Mouse (Mus musculus) CH12.LX (cell line): ENCODE results near the gene Trcg1. TPM values are rescaled to one million over a fixed set of nuclear protein-coding genes. Genes with fewer than 3 reads are reported as not detected.

ENCODE experiments used
- DNase-seq: peaks from one replicate; pipeline ENCODE4 v3.0.0-alpha.2; 2013; ENCODE audit errors: extremely low read depth
- H3K27ac ChIP-seq: 2 replicates; pipeline ENCODE4 v1.5.1; 2012; ENCODE audit warnings: low read depth, mild to moderate bottlenecking, control low read depth, moderate library complexity; ENCODE audit not compliant: insufficient read depth
- H3K27me3 ChIP-seq: replicated peaks from 2 replicates; pipeline ENCODE3; 2012; ENCODE audit warnings: inconsistent platforms
- H3K36me3 ChIP-seq, 2 experiments: replicated peaks in 1 of 2; 2 replicates each; pipeline versions ENCODE3 to v1.6.1; 2012; ENCODE audit warnings: inconsistent platforms in 1 of 2, low read length in 1 of 2, mild to moderate bottlenecking in 1 of 2, mixed read lengths in 1 of 2, moderate library complexity in 1 of 2; ENCODE audit not compliant: control insufficient read depth in 1 of 2, insufficient read depth in 1 of 2
- H3K4me1 ChIP-seq, 2 experiments: 2 replicates each; pipeline ENCODE4 v1.6.1; 2012; ENCODE audit warnings: inconsistent platforms in 1 of 2, moderate library complexity in 1 of 2; ENCODE audit not compliant: insufficient read depth in 2 of 2, control insufficient read depth in 1 of 2
- H3K4me2 ChIP-seq: 2 replicates; pipeline ENCODE4 v1.6.1; 2012; ENCODE audit warnings: low read depth, mild to moderate bottlenecking, control low read depth; ENCODE audit not compliant: poor library complexity, insufficient read depth, severe bottlenecking
- H3K4me3 ChIP-seq, 3 experiments: fragments of 150-350 bp in 1 of 3; sonication (generic) in 1 of 3; replicated peaks in 1 of 3; 2 replicates each; pipeline versions ENCODE3 to v1.5.1; 2011 to 2012; ENCODE audit warnings: low read depth in 2 of 3, low read length in 2 of 3, mild to moderate bottlenecking in 2 of 3, moderate library complexity in 2 of 3, control low read depth in 1 of 3, improper control_type of control experiment in 1 of 3, inconsistent platforms in 1 of 3, mixed read lengths in 1 of 3; ENCODE audit not compliant: poor library complexity in 1 of 3
- H3K79me2 ChIP-seq: replicated peaks from 2 replicates; pipeline ENCODE4 v1.6.1; 2012; ENCODE audit warnings: mild to moderate bottlenecking, moderate library complexity; ENCODE audit not compliant: control insufficient read depth, poor library complexity, insufficient read depth, severe bottlenecking; ENCODE audit errors: extremely low read depth
- H3K9ac ChIP-seq: 2 replicates; pipeline ENCODE4 v1.6.1; 2012; ENCODE audit warnings: low read depth, mild to moderate bottlenecking, control low read depth, moderate library complexity; ENCODE audit not compliant: insufficient read depth
- H3K9me3 ChIP-seq: replicated peaks from 2 replicates; pipeline ENCODE3; 2012; ENCODE audit warnings: low read length, inconsistent platforms, mixed read lengths
- CHD1 ChIP-seq: IDR thresholded peaks from 2 replicates; pipeline ENCODE4 v1.6.1; 2012; ENCODE audit warnings: low read depth, low read length, improper control_type of control experiment, inconsistent platforms
- CTCF ChIP-seq, 2 experiments: IDR thresholded peaks in 1 of 2; conservative IDR thresholded peaks in 1 of 2; 2 replicates each; pipeline ENCODE4 v1.5.1; 2011 to 2012; ENCODE audit warnings: low read depth in 2 of 2, low read length in 2 of 2, improper control_type of control experiment in 1 of 2, inconsistent platforms in 1 of 2, mild to moderate bottlenecking in 1 of 2, moderate library complexity in 1 of 2
- E2F4 ChIP-seq: IDR thresholded peaks from 2 replicates; pipeline ENCODE4 v1.6.1; 2011; ENCODE audit warnings: low read depth, low read length, improper control_type of control experiment; ENCODE audit not compliant: insufficient replicate concordance
- IRF4 ChIP-seq: IDR thresholded peaks from 2 replicates; pipeline ENCODE4 v1.6.1; 2014; ENCODE audit warnings: low read depth, mild to moderate bottlenecking, inconsistent platforms, low read length, improper control_type of control experiment
- JUN ChIP-seq: IDR thresholded peaks from 2 replicates; pipeline ENCODE4 v1.6.1; 2011; ENCODE audit warnings: low read depth, mild to moderate bottlenecking, low read length, improper control_type of control experiment, moderate library complexity; ENCODE audit not compliant: insufficient read depth
- KAT2A ChIP-seq: IDR thresholded peaks from 2 replicates; pipeline ENCODE4 v1.6.1; 2012; ENCODE audit warnings: low read length, improper control_type of control experiment, inconsistent platforms; ENCODE audit not compliant: insufficient replicate concordance
- MAX ChIP-seq: IDR thresholded peaks from 2 replicates; pipeline ENCODE4 v1.6.1; 2011; ENCODE audit warnings: low read length, improper control_type of control experiment
- MEF2A ChIP-seq: IDR thresholded peaks from 2 replicates; pipeline ENCODE4 v1.6.1; 2014; ENCODE audit warnings: low read depth, mild to moderate bottlenecking, inconsistent platforms, low read length, improper control_type of control experiment, borderline replicate concordance
- MXI1 ChIP-seq: IDR thresholded peaks from 2 replicates; pipeline ENCODE4 v1.6.1; 2011; ENCODE audit warnings: mild to moderate bottlenecking, low read depth, low read length, improper control_type of control experiment
- PAX5 ChIP-seq: IDR thresholded peaks from 2 replicates; pipeline ENCODE4 v1.6.1; 2012; ENCODE audit warnings: low read length, inconsistent platforms, mixed read lengths
- POLR2A ChIP-seq: IDR thresholded peaks from 2 replicates; pipeline ENCODE4 v1.6.1; 2011; ENCODE audit warnings: low read depth, mild to moderate bottlenecking, improper control_type of control experiment, low read length
- RAD21 ChIP-seq: IDR thresholded peaks from 2 replicates; pipeline ENCODE4 v1.6.1; 2011; ENCODE audit warnings: low read depth, mild to moderate bottlenecking, low read length, improper control_type of control experiment, moderate library complexity
- RCOR1 ChIP-seq: conservative IDR thresholded peaks from 2 replicates; pipeline ENCODE4 v1.6.1; 2012; ENCODE audit warnings: low read depth, mild to moderate bottlenecking, inconsistent platforms, low read length, improper control_type of control experiment
- SIN3A ChIP-seq: IDR thresholded peaks from 2 replicates; pipeline ENCODE4 v1.6.1; 2012; ENCODE audit warnings: low read length, improper control_type of control experiment, inconsistent platforms
- SMC3 ChIP-seq: IDR thresholded peaks from 2 replicates; pipeline ENCODE4 v1.6.1; 2011; ENCODE audit warnings: low read depth, low read length, improper control_type of control experiment
- TCF12 ChIP-seq: IDR thresholded peaks from 2 replicates; pipeline ENCODE4 v1.6.1; 2014; ENCODE audit warnings: low read depth, mild to moderate bottlenecking, inconsistent platforms, low read length, improper control_type of control experiment
- USF2 ChIP-seq: conservative IDR thresholded peaks from 2 replicates; pipeline ENCODE4 v1.6.1; 2011; ENCODE audit warnings: low read depth, low read length, improper control_type of control experiment
- ZKSCAN1 ChIP-seq: IDR thresholded peaks from 2 replicates; pipeline ENCODE4 v1.6.1; 2012; ENCODE audit warnings: low read depth, inconsistent platforms, low read length, improper control_type of control experiment, borderline replicate concordance
- ZNF384 ChIP-seq: IDR thresholded peaks from 2 replicates; pipeline ENCODE4 v1.6.1; 2012; ENCODE audit warnings: low read depth, low read length, improper control_type of control experiment, inconsistent platforms
- dilution Hi-C: fragments of 300-500 bp; cut with MboI; formaldehyde crosslinking; loops from 2 replicates; pipeline ENCODE4 v1.14.3; 2020; ENCODE audit warnings: low sequenced_read_pairs; ENCODE audit not compliant: extremely low pct_unique_long_range_greater_than_20kb, extremely low pct_ligation_motif_present
- in situ Hi-C: fragments of 300-500 bp; cut with MboI; formaldehyde crosslinking; loops from 3 replicates; pipeline ENCODE4 v1.14.3; 2019; ENCODE audit warnings: low sequenced_read_pairs, low pct_ligation_motif_present, low pct_unique_long_range_greater_than_20kb, mixed read lengths
- polyA plus RNA-seq: library from polyadenylated mRNA; unstranded; fragments of >175 nt; gene quantifications from 2 replicates; pipeline ENCODE4 v1.2.1, GENCODE M21; 2012; ENCODE audit warnings: low read depth; ENCODE audit not compliant: insufficient read length
- total RNA-seq, 2 experiments: library from RNA; depleted of rRNA; stranded (reverse); fragments of 300-350 nt in 1 of 2; fragments of >200 nt in 1 of 2; gene quantifications; 2 replicates each; pipeline ENCODE4 v1.2.3; 2012 to 2014

Gene Trcg1
- total and polyA plus RNA-seq, 3 experiments, result not detected

- no peak overlapping the region for H3K4me3 ChIP-seq
- DNase-seq, result no peak
- TF ChIP-seq RCOR1, result no peak
- no peak for TF ChIP-seq SMC3
- TF ChIP-seq KAT2A, result no peak
- TF ChIP-seq JUN, result no peak
- TF ChIP-seq TCF12, result no peak
- TF ChIP-seq E2F4, result no peak
- no peak for TF ChIP-seq MXI1
- TF ChIP-seq SIN3A, result no peak
- no peak for TF ChIP-seq CTCF (conservative IDR thresholded peaks at IDR 0.05 in 1 of 2, IDR thresholded peaks at IDR 0.05 in 1 of 2; ENCODE audit: low read depth in 2 of 2, low read length in 2 of 2)
- TF ChIP-seq, all 38 proteins: peak for 0
- in situ Hi-C loops, result no loop called here
- Histone ChIP-seq H3K4me1 (peaks cover 19 to 46% of the 10 kb centered on the region in 2 experiments), H3K36me3 (no peaks in the 10 kb centered on the region), H3K4me2 (no peak overlapping the region), H3K27ac (no peak overlapping the region), H3K9ac (no peak overlapping the region), H3K27me3 (no peaks in the 10 kb centered on the region), H3K9me3 (peaks cover 2% of the 10 kb centered on the region), H3K79me2 (no peaks in the 10 kb centered on the region)
- dilution Hi-C loops, result no loop called here
Measured at GRCm38 (mm10) chr9:57282686-57283085, 46.3 kb downstream of the Trcg1 start.

- Histone ChIP-seq H3K4me3 (no peak overlapping the region), H3K9ac (no peak overlapping the region), H3K4me1 (peaks cover 13 to 44% of the 10 kb centered on the region in 2 experiments), H3K79me2 (no peaks in the 10 kb centered on the region), H3K9me3 (peaks cover 2% of the 10 kb centered on the region), H3K36me3 (no peaks in the 10 kb centered on the region), H3K27ac (no peak overlapping the region), H3K4me2 (no peak overlapping the region), H3K27me3 (no peaks in the 10 kb centered on the region)
- dilution Hi-C loops (no loop called here), in situ Hi-C loops (no loop called here)
- TF ChIP-seq USF2 (no peak), ZKSCAN1 (no peak)
- DNase-seq, result no peak
Measured at GRCm38 (mm10) chr9:57283311-57283710, 47.0 kb downstream of the Trcg1 start.

GRCm38 (mm10) chr9:57287183-57287582 lies 50.8 kb downstream of the Trcg1 start:
- no peak overlapping the region for H3K27ac ChIP-seq
- dilution Hi-C loops, result no loop called here
- peaks cover 2% of the 10 kb centered on the region for H3K9me3 ChIP-seq
- H3K4me2 ChIP-seq, result no peak overlapping the region
- no peak overlapping the region for H3K9ac ChIP-seq
- no peaks in the 10 kb centered on the region for H3K79me2 ChIP-seq
- H3K4me1 ChIP-seq, result peaks cover 6 to 23% of the 10 kb centered on the region in 2 experiments; a peak in 3 of 4 replicates
- TF ChIP-seq MAX (no peak), MEF2A (no peak), CHD1 (no peak), ZNF384 (no peak), PAX5 (no peak), IRF4 (no peak), RAD21 (no peak), POLR2A (no peak), SIN3A (no peak)
- TF ChIP-seq, all 38 proteins: peak for 0
- in situ Hi-C loops, result no loop called here
- no peaks in the 10 kb centered on the region for H3K36me3 ChIP-seq
- DNase-seq, result no peak
- no peak overlapping the region for H3K4me3 ChIP-seq
- no peaks in the 10 kb centered on the region for H3K27me3 ChIP-seq
